In the genomic region with DNA sequence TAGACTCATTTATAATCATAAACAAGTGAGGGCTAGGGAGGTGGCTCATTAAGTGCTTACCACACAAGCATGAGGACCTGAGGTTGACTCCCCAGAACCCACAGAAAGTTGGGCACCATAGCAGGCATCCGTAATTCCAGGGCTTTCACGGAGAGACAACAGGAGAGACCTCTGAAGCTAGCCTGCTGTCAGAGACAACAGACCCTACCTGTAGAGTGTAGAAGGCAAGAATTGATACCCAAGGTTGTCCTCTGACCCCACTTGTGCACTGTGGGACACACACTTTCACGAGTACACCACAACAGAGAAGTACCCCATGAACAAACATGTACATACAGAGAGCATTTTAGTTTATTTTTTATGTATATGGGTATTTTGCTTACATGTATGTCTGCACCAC, we compare ENCODE assay signal across 17 mouse cellular contexts. TPM values are rescaled to one million over a fixed set of nuclear protein-coding genes. Genes with fewer than 3 reads are reported as not detected.
A peak's percentile ranks its signal among the peaks of the same experiment; 100 is the strongest.
DNase-seq lines count a peak whose midpoint lies in the region; ATAC-seq and TF ChIP-seq lines count a peak whose summit lies in the region.
"Had no signal": no experiment of that assay in that cellular context is flagged by ENCODE, and none has a peak within 500 bp of the region (broad histone marks: within the 10 kb centered on the region; RNA-seq: fewer than 3 reads in every experiment).

No protein-coding gene starts in this region.

- ATAC-seq in intestine, postnatal 0 days = no peak
- ATAC-seq in intestine, embryonic 16.5 days = no peak
- no peak for ATAC-seq in liver, embryonic 12.5 days
- no peak for ATAC-seq in megakaryocyte progenitor cell, adult 5-6 weeks (replicated peaks; ENCODE audit: poor library complexity)
- ATAC-seq: hindbrain, embryonic 16.5 days had no signal

- H3K27me3 ChIP-seq in intestine, postnatal 0 days (replicated peaks; ENCODE audit: control insufficient read depth, insufficient read depth, low read length) = no peaks in the 10 kb centered on the region
- H3K27me3 ChIP-seq in intestine, embryonic 16.5 days (replicated peaks; ENCODE audit: control insufficient read depth, insufficient read depth, low read length) = no peaks in the 10 kb centered on the region
- H3K27me3 ChIP-seq in embryonic facial prominence, embryonic 10.5 days (replicated peaks; ENCODE audit: low read depth, poor library complexity, severe bottlenecking) = no peaks in the 10 kb centered on the region
- no peaks in the 10 kb centered on the region for H3K27me3 ChIP-seq in liver, embryonic 12.5 days (replicated peaks)

- no peaks in the 10 kb centered on the region for H3K9me3 ChIP-seq in intestine, postnatal 0 days (ENCODE audit: control insufficient read depth)
- H3K9me3 ChIP-seq in intestine, embryonic 16.5 days (ENCODE audit: control insufficient read depth, low read length) = no peaks in the 10 kb centered on the region
- 0 out of 2 replicates have a peak, but pooled peaks cover 2% of the 10 kb centered on the region for H3K9me3 ChIP-seq in embryonic facial prominence, embryonic 10.5 days
- H3K9me3 ChIP-seq in liver, embryonic 12.5 days (replicated peaks) = peaks cover 5% of the 10 kb centered on the region; the same call in 1 of the 2 replicates

- H3K27ac ChIP-seq in intestine, postnatal 0 days (ENCODE audit: low read depth, low read length) = no peak overlapping the region
- H3K27ac ChIP-seq in intestine, embryonic 16.5 days (ENCODE audit: low read length) = no peak overlapping the region
- no peak overlapping the region for H3K27ac ChIP-seq in embryonic facial prominence, embryonic 10.5 days (replicated peaks)
- 0 out of 2 replicates have a peak overlapping the region, but pooled peaks have one; percentile 56 for H3K27ac ChIP-seq in liver, embryonic 12.5 days

- H3K9ac ChIP-seq in intestine, postnatal 0 days (ENCODE audit: low read depth, low read length) = no peak overlapping the region
- no peak overlapping the region for H3K9ac ChIP-seq in intestine, embryonic 16.5 days (ENCODE audit: low read depth, low read length)
- H3K9ac ChIP-seq in liver, embryonic 12.5 days = no peak overlapping the region

- DNase-seq in heart, adult 11 months = peak; percentile 87
- DNase-seq in heart, postnatal 25 days (ENCODE audit: low spot score) = no peak
- DNase-seq in embryonic facial prominence, embryonic 10.5 days (ENCODE audit: low spot score) = peak; percentile 6
- no peak for DNase-seq in left cerebral cortex, postnatal 25 days (ENCODE audit: low spot score in 2 of 2)
- DNase-seq: adrenal gland, postnatal 36 days; cerebellum, postnatal 25 days; gastrocnemius, postnatal 36 days; heart, postnatal 10 days; kidney, adult 18-20 months; layer of hippocampus, adult 9-11 months; lung, postnatal 10 days; midbrain, embryonic 14.5 days had no signal

- intact Hi-C loops in heart, postnatal 25 days (cut with DNase I) = no loop called here
- intact Hi-C loops in left cerebral cortex, postnatal 25 days (cut with DNase I) = loop anchor here (5.0 kb wide), 1 partner anchor 180 kb away; a partner anchor contains a TSS

- 79% methylated on average over 3 of the region's 3 CpGs for WGBS in intestine, postnatal 0 days
- 92% methylated on average over 3 of the region's 3 CpGs for WGBS in intestine, embryonic 16.5 days
- WGBS in embryonic facial prominence, embryonic 10.5 days = 89% methylated on average over 3 of the region's 3 CpGs
- 82% methylated on average over 3 of the region's 3 CpGs for WGBS in liver, embryonic 12.5 days (ENCODE audit: insufficient replicate concordance)

- 0 out of 2 replicates have a peak, but pooled peaks cover 3% of the 10 kb centered on the region for H3K4me1 ChIP-seq in intestine, postnatal 0 days (replicated peaks; ENCODE audit: control insufficient read depth, insufficient read depth, low read length)
- peaks cover 12% of the 10 kb centered on the region for H3K4me1 ChIP-seq in intestine, embryonic 16.5 days (ENCODE audit: control insufficient read depth, insufficient read depth, low read length)
- H3K4me1 ChIP-seq in embryonic facial prominence, embryonic 10.5 days = peaks cover 30% of the 10 kb centered on the region
- peaks cover 41% of the 10 kb centered on the region for H3K4me1 ChIP-seq in liver, embryonic 12.5 days

- peak overlapping the region; percentile 86; the same call in 1 of the 2 replicates for H3K4me2 ChIP-seq in intestine, postnatal 0 days (replicated peaks; ENCODE audit: low read depth)
- H3K4me2 ChIP-seq in intestine, embryonic 16.5 days (ENCODE audit: low read depth, low read length) = no peak overlapping the region
- H3K4me2 ChIP-seq in liver, embryonic 12.5 days = peak overlapping the region; percentile 93; the same call in 1 of the 2 replicates

- TF ChIP-seq CTCF in intestine, postnatal 0 days (IDR thresholded peaks at IDR 0.05; ENCODE audit: low read depth) = no peak

- no peaks in the 10 kb centered on the region for H3K36me3 ChIP-seq in intestine, postnatal 0 days (ENCODE audit: control insufficient read depth, insufficient read depth)
- H3K36me3 ChIP-seq in intestine, embryonic 16.5 days (ENCODE audit: control insufficient read depth, insufficient read depth, low read length) = no peaks in the 10 kb centered on the region
- peaks cover 8% of the 10 kb centered on the region for H3K36me3 ChIP-seq in embryonic facial prominence, embryonic 10.5 days (replicated peaks)
- H3K36me3 ChIP-seq in liver, embryonic 12.5 days = peaks cover 9% of the 10 kb centered on the region

- H3K4me3 ChIP-seq in intestine, postnatal 0 days (ENCODE audit: low read depth, low read length) = no peak overlapping the region
- no peak overlapping the region for H3K4me3 ChIP-seq in intestine, embryonic 16.5 days (ENCODE audit: low read length)
- H3K4me3 ChIP-seq in embryonic facial prominence, embryonic 10.5 days = 0 out of 2 replicates have a peak overlapping the region, but pooled peaks have one; percentile 92
- H3K4me3 ChIP-seq in liver, embryonic 12.5 days = no peak overlapping the region

RNA-seq across cellular contexts. Expression of a gene that starts 2.0 kb away (rescaled TPM):
- 10 to 100 TPM; 39.8 to 47.1 TPM for total RNA-seq in heart, postnatal 25 days (2021)
- 47.8 and 57.4 TPM in 2 replicates for polyA plus RNA-seq in intestine, postnatal 0 days (2015; fragmentation: Nextera tagmentation; extraction: Ambion mirVana)
- 68.5 and 70.1 TPM in 2 replicates for polyA plus RNA-seq in intestine, embryonic 16.5 days (2015; fragmentation: Nextera tagmentation; extraction: Ambion mirVana)
- polyA plus RNA-seq in embryonic facial prominence, embryonic 10.5 days (2016; fragmentation: Nextera tagmentation; extraction: Ambion mirVana) = 116 and 118 TPM in 2 replicates
- polyA plus RNA-seq in liver, embryonic 12.5 days (2016; fragmentation: Nextera tagmentation; extraction: Ambion mirVana) = 68.8 and 73.0 TPM in 2 replicates
- total RNA-seq in left cerebral cortex, postnatal 25 days (2021) = 10 to 100 TPM; 44.8 to 47.8 TPM
- total RNA-seq in megakaryocyte progenitor cell, adult 5-6 weeks (2015) = 96.1 and 99.7 TPM in 2 replicates
- total RNA-seq in megakaryocyte progenitor cell, adult 5-6 weeks (2017) = 120 and 136 TPM in 2 replicates

Comparison
In these comparisons a context has a peak if more than half of its experiments do, and no peak if none do; other contexts are left out.
1. DNase-seq: peak in heart, adult 11 months (single experiment) and embryonic facial prominence, embryonic 10.5 days (single experiment); none in heart, postnatal 25 days (single experiment) and left cerebral cortex, postnatal 25 days (0 of 2).